Mouse (Mus musculus): ENCODE data around the gene Pithd1. TPM values are rescaled to one million over a fixed set of nuclear protein-coding genes. Genes with fewer than 3 reads are reported as not detected.

Pithd1 gene
- polyA plus RNA-seq, 1 experiment from 2014 or later = 52.7 TPM

DNA sequence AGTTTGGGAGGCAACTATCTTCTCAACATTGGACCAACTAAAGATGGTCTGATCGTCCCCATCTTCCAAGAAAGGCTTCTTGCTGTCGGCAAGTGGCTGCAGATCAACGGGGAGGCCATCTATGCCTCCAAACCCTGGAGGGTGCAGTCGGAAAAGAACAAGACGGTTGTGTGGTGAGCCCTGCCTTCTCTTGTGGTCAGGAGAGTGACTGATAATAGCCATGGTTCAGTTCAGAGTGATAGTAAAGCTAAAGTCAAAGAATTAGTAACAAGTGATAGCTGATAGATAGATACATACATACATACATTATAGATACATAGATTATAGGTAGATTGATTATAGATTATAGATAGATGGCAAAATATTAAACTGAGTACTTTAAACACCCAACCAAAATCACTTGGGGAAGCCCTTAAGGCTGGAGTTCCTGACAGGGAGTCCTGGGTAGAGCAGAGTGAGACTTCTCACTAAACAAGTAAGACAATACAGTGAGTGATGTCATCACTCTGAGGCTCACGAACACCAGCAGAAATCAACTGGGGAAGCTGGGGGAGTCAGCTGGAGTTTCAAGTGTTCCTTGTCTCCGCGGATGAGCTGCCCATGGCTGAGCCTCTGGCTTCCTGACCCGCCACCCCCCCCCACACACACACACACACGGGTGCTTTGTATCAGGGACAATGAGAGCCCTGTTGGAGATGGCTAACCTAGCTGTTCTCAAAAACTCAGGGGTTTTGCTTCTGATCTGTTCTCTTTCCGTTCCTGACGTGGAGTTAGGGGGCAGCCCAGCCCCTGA is 52.2 kb downstream of the Pithd1 start:
- peaks cover 76% of the 10 kb centered on the region for H3K36me3 ChIP-seq

DNA sequence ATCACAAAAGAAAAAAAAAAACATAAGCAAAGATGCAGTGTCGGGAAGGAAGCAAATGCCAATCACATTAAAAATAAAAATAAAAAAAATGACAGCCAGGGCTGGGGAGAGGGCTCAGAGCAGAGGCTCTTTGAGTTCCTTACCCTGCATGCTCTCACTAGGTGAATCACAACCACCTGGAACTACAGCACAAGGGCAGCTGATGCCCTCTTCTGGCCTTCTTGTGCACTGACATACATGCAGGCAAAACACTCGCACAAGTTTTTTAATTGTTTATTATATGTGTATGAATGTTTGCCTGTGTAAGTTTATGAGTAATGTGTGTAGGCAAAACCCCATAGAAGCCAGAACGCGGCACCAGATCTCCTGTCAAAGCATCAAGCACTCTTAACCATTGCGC is 55.2 kb downstream of the Pithd1 start:
- H3K36me3 ChIP-seq = peaks cover 57% of the 10 kb centered on the region
- no peak overlapping the region for H3K4me2 ChIP-seq
- H3K9ac ChIP-seq = no peak overlapping the region
- no peak overlapping the region for H3K27ac ChIP-seq
- H3K27me3 ChIP-seq = no peaks in the 10 kb centered on the region
- no peak overlapping the region for H3K4me3 ChIP-seq (replicated peaks)
- H3K4me1 ChIP-seq = no peaks in the 10 kb centered on the region; the same call in 1 of the 2 replicates
- WGBS = 72% methylated on average over 5 of the region's 5 CpGs
- H3K9me3 ChIP-seq (replicated peaks) = no peaks in the 10 kb centered on the region
- no peak for ATAC-seq (replicated peaks; ENCODE audit: low FRiP score)

More for the DNA sequence above, 52.2 kb downstream of the Pithd1 start:
- no peaks in the 10 kb centered on the region for H3K27me3 ChIP-seq
- H3K4me1 ChIP-seq = no peaks in the 10 kb centered on the region
- no peak for ATAC-seq (replicated peaks; ENCODE audit: low FRiP score)
- H3K9ac ChIP-seq = no peak overlapping the region
- no peaks in the 10 kb centered on the region for H3K9me3 ChIP-seq (replicated peaks)
- 65% methylated on average over 12 of the region's 12 CpGs for WGBS
- H3K4me2 ChIP-seq = no peak overlapping the region
- no peak overlapping the region for H3K4me3 ChIP-seq (replicated peaks)
- no peak overlapping the region for H3K27ac ChIP-seq

DNA sequence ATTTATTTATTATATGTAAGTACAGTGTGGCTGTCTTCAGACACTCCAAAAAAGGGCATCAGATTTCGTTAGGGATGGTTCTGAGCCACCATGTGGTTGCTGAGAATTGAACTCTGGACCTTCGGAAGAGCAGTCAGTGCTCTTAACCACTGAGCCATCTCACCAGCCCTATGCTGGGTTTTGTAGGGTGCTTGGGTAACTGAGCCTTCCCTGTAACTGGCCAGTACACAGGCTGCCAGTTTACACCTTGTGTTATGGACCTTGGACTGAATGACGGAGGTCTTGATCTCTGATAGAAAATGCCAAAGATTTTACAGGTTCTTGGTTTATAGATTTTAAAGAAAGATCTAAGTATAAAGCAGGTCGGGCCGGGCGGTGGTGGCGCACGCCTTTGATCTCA is 56.8 kb downstream of the Pithd1 start:
- no peaks in the 10 kb centered on the region for H3K27me3 ChIP-seq
- H3K27ac ChIP-seq = no peak overlapping the region
- WGBS = 92% methylated on average over 8 of the region's 8 CpGs

DNA sequence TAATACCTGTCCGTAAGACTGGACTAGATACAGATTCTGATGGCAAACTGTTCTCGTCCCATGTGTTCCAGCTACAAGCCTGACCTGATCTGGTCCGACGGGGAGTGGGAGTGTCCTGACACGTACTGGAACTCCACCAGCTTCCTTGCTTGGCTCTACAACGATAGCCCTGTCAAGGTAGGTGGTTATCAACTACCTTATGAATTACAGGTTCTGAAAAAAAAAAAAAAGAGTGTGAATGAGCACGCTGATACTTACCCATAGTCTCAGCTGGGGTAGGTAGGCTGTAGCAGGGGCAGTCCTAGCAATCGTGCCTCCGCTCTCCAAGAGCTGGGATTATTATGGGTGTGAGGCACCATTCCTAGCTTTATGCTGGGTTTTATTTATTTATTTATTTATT is 57.2 kb downstream of the Pithd1 start:
- no peak overlapping the region for H3K9ac ChIP-seq
- no peak overlapping the region for H3K4me2 ChIP-seq
- H3K4me3 ChIP-seq (replicated peaks) = no peak overlapping the region
- no peak for ATAC-seq (replicated peaks; ENCODE audit: low FRiP score)
- no peak overlapping the region for H3K27ac ChIP-seq
- WGBS = 81% methylated on average over 9 of the region's 9 CpGs
- H3K4me1 ChIP-seq = no peaks in the 10 kb centered on the region; the same call in 1 of the 2 replicates
- no peaks in the 10 kb centered on the region for H3K9me3 ChIP-seq (replicated peaks)
- H3K27me3 ChIP-seq = no peaks in the 10 kb centered on the region
- peaks cover 63% of the 10 kb centered on the region for H3K36me3 ChIP-seq

More for the DNA sequence above, 56.8 kb downstream of the Pithd1 start:
- Histone ChIP-seq H3K9ac (no peak overlapping the region), H3K4me3 (replicated peaks) (no peak overlapping the region), H3K9me3 (replicated peaks) (no peaks in the 10 kb centered on the region), H3K36me3 (peaks cover 64% of the 10 kb centered on the region), H3K4me1 (no peaks in the 10 kb centered on the region; the same call in 1 of the 2 replicates), H3K4me2 (no peak overlapping the region)
- no peak for ATAC-seq (replicated peaks; ENCODE audit: low FRiP score)

DNA sequence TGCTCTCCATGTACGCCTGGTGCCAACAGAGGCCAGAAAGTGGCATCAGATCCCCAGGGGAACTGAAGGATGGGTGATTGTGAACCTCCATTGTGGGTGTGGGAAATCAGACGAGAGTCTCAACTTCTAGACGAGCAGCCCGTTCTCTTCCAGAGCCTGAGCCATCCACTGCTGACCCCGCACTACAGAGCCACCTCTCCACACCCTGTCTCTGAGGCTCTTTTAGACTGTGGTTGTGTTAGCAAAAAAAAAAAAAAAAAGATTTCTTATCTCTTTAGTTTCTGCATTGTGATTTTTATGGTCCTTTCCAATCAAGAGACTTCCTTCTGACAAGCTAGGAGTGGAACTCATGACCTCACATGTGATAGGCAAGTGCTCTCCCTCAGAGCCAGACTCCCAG is 57.7 kb downstream of the Pithd1 start:
- no peak overlapping the region for H3K4me2 ChIP-seq
- 90% methylated on average over 5 of the region's 5 CpGs for WGBS
- no peaks in the 10 kb centered on the region for H3K27me3 ChIP-seq
- no peaks in the 10 kb centered on the region for H3K9me3 ChIP-seq (replicated peaks)
- no peak for ATAC-seq (replicated peaks; ENCODE audit: low FRiP score)
- H3K9ac ChIP-seq = no peak overlapping the region
- H3K4me1 ChIP-seq = no peaks in the 10 kb centered on the region; the same call in 1 of the 2 replicates
- no peak overlapping the region for H3K27ac ChIP-seq
- H3K4me3 ChIP-seq (replicated peaks) = no peak overlapping the region
- H3K36me3 ChIP-seq = peaks cover 66% of the 10 kb centered on the region

DNA sequence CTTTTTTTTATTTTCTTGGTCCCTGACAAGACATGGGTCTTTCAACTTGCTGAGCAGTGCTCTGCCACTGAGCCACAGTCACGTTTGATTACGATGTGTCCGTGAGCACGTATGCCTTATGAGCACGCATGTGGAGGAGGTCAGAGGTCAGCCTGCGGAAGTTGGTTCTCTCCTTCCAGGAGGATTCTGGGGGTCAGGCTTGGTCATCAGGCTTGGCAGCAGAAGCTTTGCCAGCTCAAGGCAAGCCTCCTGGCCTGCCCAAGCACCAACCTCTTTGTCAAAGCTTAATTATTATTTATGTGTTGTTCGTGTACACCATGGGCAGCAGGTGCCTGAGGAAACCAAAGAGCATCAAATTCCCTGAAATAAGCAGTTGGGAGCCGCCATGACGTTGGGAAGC is 58.7 kb downstream of the Pithd1 start:
- no peak for ATAC-seq (replicated peaks; ENCODE audit: low FRiP score)
- no peaks in the 10 kb centered on the region for H3K27me3 ChIP-seq
- no peaks in the 10 kb centered on the region; the same call in 1 of the 2 replicates for H3K4me1 ChIP-seq
- no peak overlapping the region for H3K9ac ChIP-seq
- WGBS = 78% methylated on average over 9 of the region's 9 CpGs
- H3K4me2 ChIP-seq = no peak overlapping the region
- no peak overlapping the region for H3K27ac ChIP-seq
- peaks cover 66% of the 10 kb centered on the region for H3K36me3 ChIP-seq
- H3K4me3 ChIP-seq (replicated peaks) = no peak overlapping the region
- H3K9me3 ChIP-seq (replicated peaks) = no peaks in the 10 kb centered on the region

DNA sequence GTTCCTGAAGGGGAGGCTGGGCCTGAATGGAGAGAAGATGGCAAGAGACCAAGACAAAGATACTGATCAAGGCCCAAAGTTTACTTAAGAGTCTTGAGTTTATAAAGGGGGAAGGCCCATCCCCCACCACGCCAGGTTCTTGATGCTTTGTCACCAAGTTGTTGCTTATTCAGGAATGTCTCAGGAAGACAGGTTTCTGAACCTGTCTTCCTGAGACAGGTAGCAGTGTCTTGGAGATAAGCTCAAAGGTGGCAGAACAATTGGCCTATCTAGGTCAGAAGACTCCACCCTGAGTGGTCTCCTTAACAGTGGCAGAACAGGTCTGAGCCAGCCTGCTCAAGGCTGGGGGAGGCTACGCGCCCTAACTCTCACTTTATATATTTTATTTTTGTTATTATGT is 60.2 kb downstream of the Pithd1 start:
- Histone ChIP-seq H3K4me2 (no peak overlapping the region), H3K9me3 (replicated peaks) (no peaks in the 10 kb centered on the region), H3K9ac (no peak overlapping the region), H3K4me1 (peaks cover 4% of the 10 kb centered on the region), H3K27ac (no peak overlapping the region), H3K27me3 (no peaks in the 10 kb centered on the region), H3K36me3 (peaks cover 58% of the 10 kb centered on the region), H3K4me3 (replicated peaks) (no peak overlapping the region)
- ATAC-seq (replicated peaks; ENCODE audit: low FRiP score) = no peak
- 87% methylated on average over 3 of the region's 3 CpGs for WGBS

DNA sequence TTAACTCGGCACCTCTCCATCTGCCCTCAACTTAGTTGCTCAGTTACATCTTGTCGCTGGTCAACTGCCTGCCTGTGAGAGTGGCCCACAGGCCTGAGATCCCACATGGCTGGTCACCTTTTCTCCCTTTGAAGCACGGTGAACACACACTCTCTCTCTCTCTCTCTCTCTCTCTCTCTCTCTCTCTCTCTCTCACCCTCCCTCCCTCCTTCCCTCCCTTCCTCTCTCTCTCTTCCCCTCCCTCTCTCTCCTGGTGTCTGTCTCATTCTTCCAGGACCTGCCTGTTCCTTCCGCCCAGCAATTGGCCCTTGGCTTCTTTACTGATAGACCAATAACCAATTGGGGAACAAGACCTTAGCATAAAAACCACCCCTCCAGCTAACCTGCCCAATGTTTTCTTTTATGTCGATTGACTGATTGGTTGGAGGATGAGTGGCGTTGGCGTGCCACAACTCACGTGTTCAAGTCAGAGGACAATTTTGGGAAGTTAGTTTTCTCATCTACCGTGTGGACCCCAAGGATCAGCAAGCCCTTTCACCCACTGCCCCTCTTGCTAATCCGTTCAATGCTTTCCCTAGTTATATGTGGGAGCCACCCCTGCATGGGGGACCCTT is 60.8 kb downstream of the Pithd1 start:
- Histone ChIP-seq H3K9me3 (replicated peaks) (no peaks in the 10 kb centered on the region), H3K27ac (no peak overlapping the region), H3K36me3 (peaks cover 54% of the 10 kb centered on the region), H3K27me3 (no peaks in the 10 kb centered on the region), H3K4me2 (no peak overlapping the region), H3K4me1 (peaks cover 9% of the 10 kb centered on the region), H3K9ac (no peak overlapping the region), H3K4me3 (replicated peaks) (no peak overlapping the region)
- WGBS = 86% methylated on average over 10 of the region's 10 CpGs
- no peak for ATAC-seq (replicated peaks; ENCODE audit: low FRiP score)

Other genes with a start within 250 kb of the Pithd1 start
- gene Myom3, start 227.5 kb downstream of the Pithd1 start, polyA plus RNA-seq (2015; fragmentation: Nextera tagmentation; extraction: Ambion mirVana) = 1.1 and 1.7 TPM in 2 replicates
- 268 and 279 TPM in 2 replicates for gene Srsf10, start 131.5 kb downstream of the Pithd1 start, polyA plus RNA-seq (2015; fragmentation: Nextera tagmentation; extraction: Ambion mirVana)
- gene Pnrc2, start 113.4 kb downstream of the Pithd1 start, polyA plus RNA-seq (2015; fragmentation: Nextera tagmentation; extraction: Ambion mirVana) = 194 and 213 TPM in 2 replicates
- gene Cnr2, start 91.9 kb downstream of the Pithd1 start, polyA plus RNA-seq (2015; fragmentation: Nextera tagmentation; extraction: Ambion mirVana) = 0.64 and 0.95 TPM in 2 replicates
- gene Fuca1, start 66.5 kb downstream of the Pithd1 start, polyA plus RNA-seq (2015; fragmentation: Nextera tagmentation; extraction: Ambion mirVana) = 70.1 and 71.8 TPM in 2 replicates
- gene Hmgcl, start 40.8 kb downstream of the Pithd1 start, polyA plus RNA-seq (2015; fragmentation: Nextera tagmentation; extraction: Ambion mirVana) = 77.2 and 80.2 TPM in 2 replicates
- 35.2 and 36.7 TPM in 2 replicates for gene Gale, start 23.5 kb downstream of the Pithd1 start, polyA plus RNA-seq (2015; fragmentation: Nextera tagmentation; extraction: Ambion mirVana)
- gene Lypla2, start 14.6 kb downstream of the Pithd1 start, polyA plus RNA-seq (2015; fragmentation: Nextera tagmentation; extraction: Ambion mirVana) = 120 and 131 TPM in 2 replicates
- 40.0 and 40.6 TPM in 2 replicates for gene Eloa, start 34.5 kb upstream of the Pithd1 start, polyA plus RNA-seq (2015; fragmentation: Nextera tagmentation; extraction: Ambion mirVana)
- gene Rpl11, start 66.2 kb upstream of the Pithd1 start, polyA plus RNA-seq (2015; fragmentation: Nextera tagmentation; extraction: Ambion mirVana) = 483 and 529 TPM in 2 replicates
- gene Id3, start 156.2 kb upstream of the Pithd1 start, polyA plus RNA-seq (2015; fragmentation: Nextera tagmentation; extraction: Ambion mirVana) = 862 and 905 TPM in 2 replicates
- gene E2f2, start 185.1 kb upstream of the Pithd1 start, polyA plus RNA-seq (2015; fragmentation: Nextera tagmentation; extraction: Ambion mirVana) = 9.7 and 10.5 TPM in 2 replicates
- 4.5 and 6.0 TPM in 2 replicates for gene Asap3, start 219.1 kb upstream of the Pithd1 start, polyA plus RNA-seq (2015; fragmentation: Nextera tagmentation; extraction: Ambion mirVana)